Mouse (Mus musculus) forebrain, embryonic 15.5 days (tissue): Measurements from ENCODE around the gene Fbxl5. TPM values are rescaled to one million over a fixed set of nuclear protein-coding genes. Genes with fewer than 3 reads are reported as not detected.

ENCODE experiments used
- ATAC-seq: fragments of 200-750 bp; cut with Nextera tagmentation; replicated peaks from 2 replicates; pipeline ENCODE4 v1.8.0; 2017; ENCODE audit warnings: mild to moderate bottlenecking, moderate TSS enrichment, moderate library complexity
- H3K27ac ChIP-seq: fragments of 300-500 bp; sonication (generic); replicated peaks from 2 replicates; pipeline ENCODE4 v1.5.1; 2015; ENCODE audit warnings: mild to moderate bottlenecking, inconsistent platforms
- H3K27me3 ChIP-seq: fragments of 300-500 bp; sonication (generic); 2 replicates; pipeline ENCODE4 v1.6.1; 2015; ENCODE audit warnings: inconsistent platforms
- H3K36me3 ChIP-seq: fragments of 300-500 bp; sonication (generic); 2 replicates; pipeline ENCODE4 v1.6.1; 2015; ENCODE audit warnings: mild to moderate bottlenecking, inconsistent platforms
- H3K4me1 ChIP-seq: fragments of 300-500 bp; sonication (generic); 2 replicates; pipeline ENCODE4 v1.6.1; 2015; ENCODE audit warnings: inconsistent platforms
- H3K4me2 ChIP-seq: fragments of 300-500 bp; sonication (generic); replicated peaks from 2 replicates; pipeline ENCODE4 v1.6.1; 2015; ENCODE audit warnings: mild to moderate bottlenecking, inconsistent platforms
- H3K4me3 ChIP-seq: fragments of 300-500 bp; sonication (generic); 2 replicates; pipeline ENCODE4 v1.5.1; 2015; ENCODE audit warnings: mild to moderate bottlenecking, inconsistent platforms
- H3K9ac ChIP-seq: fragments of 300-500 bp; sonication (generic); replicated peaks from 2 replicates; pipeline ENCODE4 v1.6.1; 2015; ENCODE audit warnings: mild to moderate bottlenecking, inconsistent platforms
- H3K9me3 ChIP-seq: fragments of 300-500 bp; sonication (generic); 2 replicates; pipeline ENCODE4 v1.6.1; 2016; ENCODE audit warnings: inconsistent platforms
- WGBS: fragments of 180-500 bp; shearing (Covaris S2); methylation state at CpG from one replicate; pipeline ENCODE4 v1.1.7; 2015; ENCODE audit warnings: mixed read lengths; 5-methylcytosine and 5-hydroxymethylcytosine counted together
- polyA plus RNA-seq: library from polyadenylated mRNA; unstranded; fragments of >200 nt; fragmentation: Nextera tagmentation; extraction: Ambion mirVana; gene quantifications from 2 replicates; pipeline ENCODE4 v1.2.1, GENCODE M21; 2015

Gene Fbxl5
- polyA plus RNA-seq, 1 experiment from 2014 or later = 75.7 TPM

- H3K9me3 ChIP-seq = no peaks in the 10 kb centered on the region
- no peaks in the 10 kb centered on the region for H3K27me3 ChIP-seq
- H3K9ac ChIP-seq = no peak overlapping the region
- H3K27ac ChIP-seq = no peak overlapping the region
- H3K4me1 ChIP-seq = no peaks in the 10 kb centered on the region
- WGBS = 82% methylated on average over 3 of the region's 3 CpGs
- ATAC-seq = no peak
- no peak overlapping the region for H3K4me2 ChIP-seq
- no peaks in the 10 kb centered on the region for H3K36me3 ChIP-seq
- H3K4me3 ChIP-seq = no peak overlapping the region
Measured at GRCm38 (mm10) chr5:43822824-43823223, 1.4 kb upstream of the Fbxl5 start.

- WGBS = 70% methylated on average over 8 of the region's 8 CpGs
- Histone ChIP-seq H3K27ac (no peak overlapping the region), H3K4me2 (no peak overlapping the region), H3K4me3 (no peak overlapping the region), H3K9ac (no peak overlapping the region), H3K27me3 (no peaks in the 10 kb centered on the region), H3K36me3 (no peaks in the 10 kb centered on the region), H3K9me3 (no peaks in the 10 kb centered on the region), H3K4me1 (no peaks in the 10 kb centered on the region)
- no peak for ATAC-seq
Measured at GRCm38 (mm10) chr5:43822199-43822598, 761 bp upstream of the Fbxl5 start.

DNA sequence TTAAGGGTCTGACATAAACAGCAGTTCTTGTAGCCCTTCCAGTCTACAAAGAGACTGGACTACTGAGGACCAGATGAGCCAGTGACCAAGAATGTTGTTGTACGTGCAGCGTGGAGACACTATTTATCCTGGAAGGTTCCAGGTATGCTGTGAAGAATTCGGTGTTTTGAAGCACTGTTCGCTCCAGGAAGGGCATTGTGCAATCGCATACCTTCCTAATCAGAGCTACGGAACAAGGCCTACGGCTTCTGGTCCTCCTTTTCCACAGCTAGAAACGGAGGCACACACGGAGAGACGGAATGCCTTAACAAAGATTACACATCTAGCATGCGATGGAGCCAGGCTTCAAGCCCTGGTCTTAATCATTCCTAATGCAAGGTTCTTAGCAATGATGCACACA, 653 bp downstream of the Fbxl5 start:
- WGBS = 93% methylated on average over 11 of the region's 11 CpGs
- no peak for ATAC-seq

DNA sequence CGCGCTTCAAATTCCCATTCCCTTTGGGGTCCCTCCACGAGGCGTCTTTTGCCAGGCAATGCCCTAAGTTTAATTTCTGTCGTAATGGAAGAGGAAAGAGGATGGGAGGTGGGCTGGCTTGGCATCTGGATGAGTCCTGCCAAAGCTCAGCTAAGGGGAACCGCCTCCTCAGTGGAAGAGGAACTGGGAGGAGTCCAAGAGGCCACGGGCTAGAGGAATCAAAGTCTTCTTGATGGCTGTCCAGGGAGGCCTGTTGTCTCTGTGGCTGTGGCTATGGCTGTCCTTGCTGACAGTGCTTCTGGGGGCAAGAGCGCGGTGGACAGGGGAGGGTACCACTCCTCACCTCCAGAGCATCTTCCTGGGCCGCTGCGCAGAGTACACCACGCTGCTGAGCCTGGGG, 2.7 kb downstream of the Fbxl5 start, which contains the start of gene Bst1:
Bst1 (plus strand) TSS at position 191 of the 400 bp plus-strand sequence.
- Histone ChIP-seq H3K9me3 (no peaks in the 10 kb centered on the region), H3K4me2 (no peak within 1 kb of the TSS), H3K36me3 (no peaks in the 10 kb centered on the region), H3K9ac (no peak within 1 kb of the TSS), H3K4me3 (no peak within 1 kb of the TSS), H3K27ac (no peak within 1 kb of the TSS), H3K27me3 (no peaks in the 10 kb centered on the region), H3K4me1 (no peaks in the 10 kb centered on the region)
- WGBS = 51% methylated on average over 12 of the region's 12 CpGs
- ATAC-seq = no peak

More for the DNA sequence above, 653 bp downstream of the Fbxl5 start:
- no peaks in the 10 kb centered on the region for H3K27me3 ChIP-seq
- H3K27ac ChIP-seq = no peak overlapping the region
- no peak overlapping the region for H3K4me2 ChIP-seq
- H3K9ac ChIP-seq = no peak overlapping the region
- no peak overlapping the region for H3K4me3 ChIP-seq
- no peaks in the 10 kb centered on the region for H3K4me1 ChIP-seq
- H3K9me3 ChIP-seq = no peaks in the 10 kb centered on the region
- H3K36me3 ChIP-seq = no peaks in the 10 kb centered on the region

DNA sequence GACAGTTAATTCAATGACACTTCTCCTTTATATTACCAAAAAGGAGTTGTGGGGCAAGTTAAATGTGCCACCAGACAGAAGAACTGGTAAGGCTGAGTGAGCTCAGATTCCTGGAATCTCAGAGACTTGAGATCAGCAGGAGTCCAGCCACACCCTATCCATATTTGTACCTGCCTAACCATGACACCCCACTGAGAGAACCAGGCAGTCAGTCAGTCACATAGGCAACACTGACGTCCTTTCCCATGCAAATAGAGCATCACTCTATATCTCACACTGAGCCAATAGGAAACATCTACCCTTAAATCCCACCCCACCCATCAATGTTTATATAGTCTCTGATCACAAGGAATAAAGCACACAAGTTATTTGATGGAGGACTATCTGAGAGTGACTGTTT, 5.7 kb downstream of the Fbxl5 start:
- Histone ChIP-seq H3K4me3 (no peak overlapping the region), H3K4me1 (no peaks in the 10 kb centered on the region), H3K9me3 (no peaks in the 10 kb centered on the region), H3K4me2 (no peak overlapping the region), H3K27me3 (no peaks in the 10 kb centered on the region), H3K27ac (no peak overlapping the region), H3K36me3 (no peaks in the 10 kb centered on the region), H3K9ac (no peak overlapping the region)
- ATAC-seq = no peak
- 56% methylated on average over 1 of the region's 1 CpGs for WGBS

GRCm38 (mm10) chr5:43814536-43814935, 6.9 kb downstream of the Fbxl5 start:
- WGBS = 83% methylated on average over 2 of the region's 2 CpGs
- no peak for ATAC-seq
- no peak overlapping the region for H3K27ac ChIP-seq

DNA sequence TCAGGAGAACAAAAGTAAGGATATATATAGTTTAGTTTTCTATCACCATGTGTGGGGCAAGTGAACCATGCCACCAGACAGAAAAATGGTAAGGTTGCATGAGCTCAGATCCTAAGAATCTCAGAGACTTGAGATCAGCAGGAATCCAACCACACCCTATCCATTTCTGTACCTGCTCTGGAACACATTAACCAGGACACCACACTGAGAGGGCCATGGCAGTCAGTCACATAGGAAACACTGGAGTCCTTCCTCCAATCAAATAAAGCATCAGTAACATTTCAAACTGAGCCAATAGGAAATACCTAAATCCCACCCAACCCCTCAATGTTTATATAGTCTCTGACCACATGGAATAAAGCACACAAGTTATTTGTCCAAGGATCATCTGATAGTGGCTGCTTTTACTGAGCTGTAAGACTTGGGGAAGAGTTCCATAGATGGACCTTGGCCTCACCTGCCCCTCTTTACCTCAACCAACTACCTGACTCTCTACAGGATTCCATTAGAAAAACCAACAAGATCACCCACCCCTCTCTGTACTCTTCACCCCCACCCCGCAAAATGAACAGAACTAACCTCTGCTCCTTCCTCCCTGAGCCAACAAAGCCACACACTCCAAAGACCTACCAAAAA, 10.9 kb downstream of the Fbxl5 start:
- no peaks in the 10 kb centered on the region for H3K27me3 ChIP-seq
- no peak for ATAC-seq
- H3K4me2 ChIP-seq = no peak overlapping the region

More at GRCm38 (mm10) chr5:43814536-43814935, 6.9 kb downstream of the Fbxl5 start:
- no peaks in the 10 kb centered on the region for H3K4me1 ChIP-seq
- no peak overlapping the region for H3K4me2 ChIP-seq
- H3K36me3 ChIP-seq = no peaks in the 10 kb centered on the region
- H3K9me3 ChIP-seq = no peaks in the 10 kb centered on the region
- no peak overlapping the region for H3K9ac ChIP-seq
- H3K4me3 ChIP-seq = no peak overlapping the region
- H3K27me3 ChIP-seq = no peaks in the 10 kb centered on the region

DNA sequence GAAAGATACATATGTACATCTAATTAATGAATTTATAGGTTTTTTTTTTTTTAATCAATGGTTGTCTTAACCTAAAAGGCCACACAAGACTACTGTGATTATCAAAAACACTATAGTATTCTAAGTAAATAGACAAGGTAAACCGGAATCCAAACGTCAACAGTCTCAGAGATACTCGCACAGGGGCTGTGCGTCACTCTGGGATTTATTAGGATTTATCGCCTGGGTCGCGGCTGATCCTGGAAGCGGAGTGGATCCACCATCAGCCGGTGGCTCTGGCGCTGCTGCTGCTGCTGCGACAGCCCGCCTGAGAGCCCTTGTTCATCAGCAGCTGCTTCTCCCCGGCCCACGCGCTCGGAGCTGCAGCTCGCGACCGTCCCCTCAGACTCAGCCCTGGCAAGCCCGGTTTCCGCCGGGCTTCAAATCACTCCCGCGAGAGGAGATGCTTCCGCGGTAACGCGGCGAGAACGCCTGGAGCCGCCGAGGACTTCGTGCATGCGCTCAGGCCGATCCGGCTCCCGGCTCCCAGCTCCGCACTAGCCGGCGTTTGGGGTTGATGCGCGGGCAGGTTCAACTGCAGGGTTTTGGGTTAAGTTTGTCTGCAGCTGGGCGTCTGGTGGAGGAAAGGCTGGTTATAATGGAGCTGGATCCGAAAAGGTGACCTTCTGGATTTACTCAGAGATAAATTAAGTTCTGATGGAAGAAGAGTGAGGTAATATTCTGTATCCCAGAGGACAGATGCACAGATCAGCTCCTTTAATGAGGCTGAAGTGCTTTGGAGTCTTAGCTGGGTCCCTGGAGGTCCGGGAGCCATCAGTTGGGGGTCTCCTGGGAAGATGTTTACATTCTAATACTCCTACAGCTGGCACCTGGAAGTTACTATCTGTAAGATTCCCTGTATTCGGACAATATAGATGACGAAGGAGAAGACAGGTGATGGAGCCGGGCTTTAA, 13.4 kb downstream of the Fbxl5 start:
- peak; percentile 99 for ATAC-seq
- Histone ChIP-seq H3K27ac (peak overlapping the region; percentile 86), H3K4me1 (peaks cover 3% of the 10 kb centered on the region; the same call in 1 of the 2 replicates), H3K4me3 (peak overlapping the region; percentile 59), H3K9me3 (no peaks in the 10 kb centered on the region), H3K36me3 (no peaks in the 10 kb centered on the region), H3K27me3 (no peaks in the 10 kb centered on the region), H3K4me2 (peak overlapping the region; percentile 66), H3K9ac (peak overlapping the region; percentile 87)
- 3% methylated on average over 48 of the region's 48 CpGs for whole genome bisulfite sequencing

More for the DNA sequence above, 10.9 kb downstream of the Fbxl5 start:
- no peaks in the 10 kb centered on the region for H3K36me3 ChIP-seq
- 86% methylated on average over 1 of the region's 1 CpGs for WGBS
- no peak overlapping the region for H3K4me3 ChIP-seq
- no peak overlapping the region for H3K9ac ChIP-seq
- H3K9me3 ChIP-seq = no peaks in the 10 kb centered on the region
- H3K4me1 ChIP-seq = peaks cover 3% of the 10 kb centered on the region; the same call in 1 of the 2 replicates
- H3K27ac ChIP-seq = no peak overlapping the region

- WGBS = 73% methylated on average over 4 of the region's 4 CpGs
- H3K4me3 ChIP-seq = no peak overlapping the region
- H3K4me2 ChIP-seq = no peak overlapping the region
- no peaks in the 10 kb centered on the region for H3K27me3 ChIP-seq
- no peaks in the 10 kb centered on the region for H3K36me3 ChIP-seq
- H3K4me1 ChIP-seq = peaks cover 3% of the 10 kb centered on the region; the same call in 1 of the 2 replicates
- no peak for ATAC-seq
- H3K27ac ChIP-seq = no peak overlapping the region
- H3K9ac ChIP-seq = no peak overlapping the region
- H3K9me3 ChIP-seq = no peaks in the 10 kb centered on the region
Measured at GRCm38 (mm10) chr5:43806914-43807313, 14.5 kb downstream of the Fbxl5 start.

DNA sequence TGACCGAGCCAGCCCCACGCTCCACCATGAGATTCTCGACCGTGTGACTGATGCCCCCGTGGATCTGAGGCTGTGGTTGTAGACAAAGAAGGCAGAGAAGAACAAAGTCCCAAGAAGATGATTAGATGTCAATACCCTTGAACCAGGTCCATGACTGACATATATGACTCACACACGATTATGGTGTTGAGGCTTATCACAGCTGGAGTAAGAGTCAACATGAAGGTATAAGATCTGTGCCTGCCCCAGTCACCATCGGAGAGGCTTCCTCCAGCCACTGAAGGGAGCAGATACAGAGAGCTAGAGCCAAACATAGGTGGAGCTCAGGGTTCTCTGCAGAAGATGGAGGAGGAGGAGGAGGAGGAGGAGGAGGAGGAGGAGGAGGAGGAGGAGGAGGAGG, 15.1 kb downstream of the Fbxl5 start:
- Histone ChIP-seq H3K27me3 (no peaks in the 10 kb centered on the region), H3K36me3 (no peaks in the 10 kb centered on the region), H3K9me3 (no peaks in the 10 kb centered on the region), H3K9ac (no peak overlapping the region), H3K4me1 (peaks cover 3% of the 10 kb centered on the region; the same call in 1 of the 2 replicates), H3K27ac (no peak overlapping the region), H3K4me2 (no peak overlapping the region), H3K4me3 (no peak overlapping the region)
- no peak for ATAC-seq
- WGBS = 96% methylated on average over 7 of the region's 7 CpGs

- H3K36me3 ChIP-seq = no peaks in the 10 kb centered on the region
- no peaks in the 10 kb centered on the region for H3K27me3 ChIP-seq
- WGBS = 74% methylated on average over 2 of the region's 2 CpGs
- no peak overlapping the region for H3K27ac ChIP-seq
- H3K4me2 ChIP-seq = no peak overlapping the region
- peaks cover 3% of the 10 kb centered on the region; the same call in 1 of the 2 replicates for H3K4me1 ChIP-seq
- no peaks in the 10 kb centered on the region for H3K9me3 ChIP-seq
- ATAC-seq = no peak
- no peak overlapping the region for H3K4me3 ChIP-seq
- H3K9ac ChIP-seq = no peak overlapping the region
Measured at GRCm38 (mm10) chr5:43805401-43805800, 16.0 kb downstream of the Fbxl5 start.

- Histone ChIP-seq H3K36me3 (no peaks in the 10 kb centered on the region), H3K9ac (no peak overlapping the region), H3K4me1 (no peaks in the 10 kb centered on the region), H3K9me3 (no peaks in the 10 kb centered on the region), H3K27me3 (no peaks in the 10 kb centered on the region), H3K27ac (no peak overlapping the region), H3K4me3 (no peak overlapping the region), H3K4me2 (no peak overlapping the region)
- ATAC-seq = no peak
- 94% methylated on average over 4 of the region's 4 CpGs for WGBS
Measured at GRCm38 (mm10) chr5:43801798-43802197, 19.6 kb downstream of the Fbxl5 start.
